Mouse (Mus musculus): ENCODE results near the gene Fbxo17. TPM values are rescaled to one million over a fixed set of nuclear protein-coding genes. Genes with fewer than 3 reads are reported as not detected.

The Fbxo17 gene
- polyA plus RNA-seq (2012; rRNA removed; ENCODE audit: low replicate concordance) = 1.2 and 2.9 TPM in 2 replicates

DNA sequence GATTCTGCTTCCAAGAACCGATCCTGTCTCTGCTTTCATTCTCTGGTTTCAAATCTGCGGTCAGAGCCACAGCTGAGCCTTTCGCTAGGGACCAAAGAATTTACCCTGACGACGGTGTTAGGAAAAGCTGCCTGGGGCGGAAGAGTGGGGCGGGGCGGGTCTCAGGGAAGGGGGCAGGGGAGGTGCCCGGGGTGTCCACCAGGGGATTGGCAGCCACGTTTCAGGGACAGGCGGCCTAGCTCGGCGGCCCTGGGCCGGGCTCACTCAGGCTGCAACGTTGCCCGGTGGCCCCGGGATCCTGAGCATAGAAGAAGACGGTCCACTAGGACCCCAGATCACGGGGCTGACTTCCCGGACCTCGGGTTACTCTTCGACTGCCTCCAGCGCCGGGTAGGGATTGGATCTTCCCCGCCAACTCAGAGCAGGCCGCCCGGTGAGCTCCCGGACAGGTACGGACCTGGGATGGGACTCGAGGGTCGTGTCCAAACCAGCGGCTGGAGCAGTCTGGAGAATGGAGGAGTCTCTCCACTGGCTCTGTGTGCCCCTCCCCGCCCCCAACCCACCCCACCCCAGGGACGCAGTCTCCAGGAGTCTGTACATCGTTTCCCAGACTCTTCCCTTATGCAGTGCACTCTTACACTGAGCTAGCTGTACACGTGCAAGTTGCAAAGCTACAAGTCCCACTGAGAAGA is at the start of gene Fbxo17:
Gene Fbxo17 (plus strand): TSS at position 215 of the 692 bp plus-strand sequence.

DNA sequence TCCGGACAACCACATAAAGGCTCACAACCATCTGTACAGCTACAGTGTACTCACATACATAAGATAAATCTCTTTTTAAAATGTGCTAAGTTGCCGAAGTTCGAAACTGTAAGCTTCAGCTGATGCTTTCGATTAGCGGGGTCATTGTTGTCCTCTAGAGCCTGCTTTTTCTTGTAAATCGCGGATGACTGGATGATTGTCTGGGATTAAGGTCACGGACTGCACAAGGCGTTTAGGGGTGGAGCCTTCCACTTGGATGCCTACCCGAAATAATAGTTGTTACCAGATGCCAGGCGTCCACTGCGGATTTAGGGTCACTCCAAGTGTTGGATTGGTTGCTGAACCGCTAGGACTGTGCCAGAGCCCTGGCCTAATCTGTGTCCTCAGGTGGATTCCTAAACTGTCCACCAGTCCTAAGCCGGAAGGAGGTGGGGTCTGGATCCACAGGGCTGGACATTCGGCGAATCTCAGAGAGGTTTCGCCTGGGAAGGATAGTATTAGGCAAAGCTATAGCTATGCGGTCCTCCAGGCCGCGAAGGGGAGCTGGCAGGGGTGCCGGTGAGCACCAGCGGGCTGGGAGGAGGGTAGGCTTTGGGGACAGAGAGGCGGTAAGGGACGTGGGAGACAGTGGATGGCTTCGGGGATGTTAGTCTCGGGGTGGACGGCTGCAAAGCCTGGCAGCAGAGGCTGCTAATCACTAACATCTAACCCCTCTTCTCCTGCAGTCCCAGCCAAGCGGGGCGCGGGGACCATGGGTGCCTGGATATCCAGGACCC is 23.9 kb upstream of the Fbxo17 start, which contains the start of gene Fbxo27:
Gene Fbxo27 (plus strand): TSS at position 305 of the 776 bp plus-strand sequence.

DNA sequence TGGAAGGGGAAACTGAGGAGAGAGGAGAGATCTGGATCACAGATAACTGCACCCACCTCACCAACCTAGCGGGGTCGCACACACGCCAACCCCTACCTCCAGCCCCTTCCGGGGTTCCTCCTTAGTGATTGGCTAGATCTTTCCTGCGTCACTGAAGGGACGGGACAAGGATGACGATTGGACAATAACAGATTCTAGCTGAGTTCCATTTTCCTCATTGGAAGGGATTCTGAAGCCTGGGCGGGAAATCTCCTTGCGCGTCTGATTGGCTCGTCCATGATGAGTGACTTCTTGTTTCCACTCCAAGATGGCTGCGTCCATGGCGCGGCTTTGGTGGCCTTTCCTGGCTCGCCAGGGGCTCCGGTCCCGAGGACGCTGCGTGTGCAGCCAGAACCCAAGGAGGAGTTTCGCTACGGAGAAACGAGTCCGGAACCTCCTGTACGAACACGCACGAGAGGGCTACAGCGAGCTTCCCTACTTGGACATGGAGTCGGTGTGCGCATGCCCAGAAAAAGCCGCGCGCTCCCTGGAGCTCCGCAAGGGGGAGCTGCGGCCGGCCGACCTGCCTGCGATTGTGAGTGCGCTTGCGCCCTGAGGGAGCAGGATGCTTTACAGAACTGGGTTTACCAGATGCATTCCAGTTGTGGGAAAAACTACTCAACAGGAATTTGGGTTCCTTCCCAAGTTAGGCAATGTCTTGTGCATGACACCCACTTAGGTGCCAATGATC is 25.3 kb downstream of the Fbxo17 start, which contains the start of the genes Mrps12 and Sars2:
Gene Mrps12 (minus strand): TSS at position 112 of the 730 bp plus-strand sequence.
Gene Sars2 (plus strand): TSS at position 284 of the 730 bp plus-strand sequence.

DNA sequence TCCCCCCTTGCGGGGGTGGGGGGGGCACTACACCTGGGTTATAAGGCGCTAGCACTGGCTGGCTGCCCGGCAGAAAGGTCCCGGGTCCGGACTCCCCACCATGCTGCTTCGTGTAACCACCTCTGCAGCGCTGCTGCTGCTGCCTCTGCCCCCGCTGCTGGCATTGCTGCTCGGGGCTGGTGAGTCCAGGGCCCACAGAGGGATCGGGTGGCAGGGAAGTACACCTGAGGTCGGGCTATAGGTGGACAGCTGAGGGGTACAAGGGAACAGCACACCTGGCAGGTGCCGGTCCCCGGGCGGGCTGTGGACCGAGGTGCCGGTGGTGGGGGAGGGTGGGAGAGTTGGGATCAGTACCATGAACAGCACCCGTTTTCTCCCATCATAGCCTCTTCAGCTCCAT is 39.5 kb downstream of the Fbxo17 start, which contains the start of gene Ccer2:
Gene Ccer2 (plus strand): TSS at position 96 of the 400 bp plus-strand sequence.

DNA sequence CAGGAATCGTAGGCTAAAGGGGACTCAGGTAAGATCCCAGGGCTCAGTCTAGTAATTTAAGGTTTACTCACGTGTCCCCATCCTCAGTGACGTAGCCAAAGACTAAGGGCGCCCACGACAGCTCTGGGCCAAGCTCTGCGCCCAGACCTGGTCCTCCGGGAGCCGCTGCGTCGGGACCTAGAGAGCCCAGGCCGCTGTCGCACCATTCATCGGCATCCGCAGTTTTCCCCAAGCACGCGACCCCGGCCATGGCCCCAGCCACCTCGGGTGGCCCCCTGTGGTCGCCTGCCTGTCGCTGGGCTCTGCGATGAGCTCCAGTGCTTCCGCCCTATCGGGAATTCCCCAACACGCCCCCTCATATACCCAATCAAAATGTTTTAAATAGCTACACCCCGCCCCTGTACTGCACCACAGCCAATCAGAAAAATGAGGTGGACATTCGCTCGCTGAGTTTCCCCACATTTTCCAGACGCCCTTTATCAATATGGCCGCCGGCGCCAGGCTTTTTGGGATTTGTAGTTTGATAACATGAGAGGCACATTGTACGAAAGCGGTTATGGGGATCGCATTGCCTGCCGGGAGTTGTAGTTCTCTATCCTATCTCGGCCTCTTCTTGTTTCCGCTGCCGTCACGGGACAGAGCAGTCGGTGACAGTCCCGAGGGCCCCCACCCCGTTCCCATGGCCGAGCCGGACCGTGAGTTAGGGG is 49.7 kb downstream of the Fbxo17 start, which contains the start of gene Sirt2:
Gene Sirt2 (plus strand): TSS at position 563 of the 707 bp plus-strand sequence.

DNA sequence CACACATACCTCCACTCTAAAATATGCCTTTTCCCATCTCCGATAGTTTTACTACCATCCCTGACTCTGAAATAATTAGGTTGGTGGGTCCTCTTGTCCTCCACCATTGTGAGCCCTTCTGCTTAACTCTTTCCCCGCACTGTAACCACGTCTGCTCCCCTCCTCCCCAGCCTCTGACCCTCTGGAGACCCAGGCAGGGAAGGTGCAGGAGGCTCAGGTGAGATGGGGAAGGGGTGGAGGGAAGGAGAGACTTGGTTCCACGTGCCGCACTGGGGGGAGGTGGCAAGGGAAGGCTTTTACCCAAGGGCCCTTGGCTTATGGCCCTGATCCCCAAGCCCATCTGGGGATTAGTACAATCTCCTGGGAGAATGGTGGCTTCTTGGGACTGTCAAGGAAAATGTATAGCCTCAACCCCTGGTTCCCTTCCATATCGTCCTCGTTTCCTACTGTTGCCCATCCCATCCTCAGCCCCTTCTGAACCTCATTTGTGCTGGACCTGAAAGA is 50.9 kb downstream of the Fbxo17 start, which contains the start of gene Nfkbib:
Gene Nfkbib (minus strand): TSS at position 51 of the 504 bp plus-strand sequence.

Other genes with a start within 250 kb of the Fbxo17 start
- not detected in 2 replicates for gene Ifnl2, start 206.3 kb upstream of the Fbxo17 start, polyA plus RNA-seq (2012; rRNA removed; ENCODE audit: low replicate concordance)
- gene Ifnl3, start 194.0 kb upstream of the Fbxo17 start, polyA plus RNA-seq (2012; rRNA removed; ENCODE audit: low replicate concordance) = not detected in 2 replicates
- gene Sycn, start 175.9 kb upstream of the Fbxo17 start, polyA plus RNA-seq (2012; rRNA removed; ENCODE audit: low replicate concordance) = 17.4 and 5,492 TPM in 2 replicates
- 0.26 and 3.6 TPM in 2 replicates for gene Nccrp1, start 169.6 kb upstream of the Fbxo17 start, polyA plus RNA-seq (2012; rRNA removed; ENCODE audit: low replicate concordance)
- gene Samd4b, start 118.7 kb upstream of the Fbxo17 start, polyA plus RNA-seq (2012; rRNA removed; ENCODE audit: low replicate concordance) = 60.8 and 63.0 TPM in 2 replicates
- gene Pak4, start 118.6 kb upstream of the Fbxo17 start, polyA plus RNA-seq (2012; rRNA removed; ENCODE audit: low replicate concordance) = 72.4 and 92.7 TPM in 2 replicates
- 0.05 TPM in 1 of 2 replicates, not detected in the other for gene Acp7, start 85.5 kb upstream of the Fbxo17 start, polyA plus RNA-seq (2012; rRNA removed; ENCODE audit: low replicate concordance)
- 1.2 and 1.3 TPM in 2 replicates for gene Fbxo27, start 24.0 kb upstream of the Fbxo17 start, polyA plus RNA-seq (2012; rRNA removed; ENCODE audit: low replicate concordance)
- 121 and 126 TPM in 2 replicates for gene Mrps12, start 25.0 kb downstream of the Fbxo17 start, polyA plus RNA-seq (2012; rRNA removed; ENCODE audit: low replicate concordance)
- gene Sars2, start 25.2 kb downstream of the Fbxo17 start, polyA plus RNA-seq (2012; rRNA removed; ENCODE audit: low replicate concordance) = 26.1 and 35.4 TPM in 2 replicates
- gene Ccer2, start 39.4 kb downstream of the Fbxo17 start, polyA plus RNA-seq (2012; rRNA removed; ENCODE audit: low replicate concordance) = not detected in 2 replicates
- 28.7 and 28.8 TPM in 2 replicates for gene Sirt2, start 49.9 kb downstream of the Fbxo17 start, polyA plus RNA-seq (2012; rRNA removed; ENCODE audit: low replicate concordance)
- 85.4 and 139 TPM in 2 replicates for gene Nfkbib, start 50.7 kb downstream of the Fbxo17 start, polyA plus RNA-seq (2012; rRNA removed; ENCODE audit: low replicate concordance)
- gene Rinl, start 72.2 kb downstream of the Fbxo17 start, polyA plus RNA-seq (2012; rRNA removed; ENCODE audit: low replicate concordance) = 2.5 and 4.3 TPM in 2 replicates
- gene Hnrnpl, start 91.7 kb downstream of the Fbxo17 start, polyA plus RNA-seq (2012; rRNA removed; ENCODE audit: low replicate concordance) = 78.1 and 84.5 TPM in 2 replicates
- gene Ech1, start 108.4 kb downstream of the Fbxo17 start, polyA plus RNA-seq (2012; rRNA removed; ENCODE audit: low replicate concordance) = 266 and 315 TPM in 2 replicates
- 2,214 and 3,102 TPM in 2 replicates for gene Lgals4, start 117.0 kb downstream of the Fbxo17 start, polyA plus RNA-seq (2012; rRNA removed; ENCODE audit: low replicate concordance)
- gene Lgals7, start 147.0 kb downstream of the Fbxo17 start, polyA plus RNA-seq (2012; rRNA removed; ENCODE audit: low replicate concordance) = 0.83 and 1.7 TPM in 2 replicates
- gene Capn12, start 164.6 kb downstream of the Fbxo17 start, polyA plus RNA-seq (2012; rRNA removed; ENCODE audit: low replicate concordance) = 0.06 and 0.21 TPM in 2 replicates
- gene Actn4, start 245.5 kb downstream of the Fbxo17 start, polyA plus RNA-seq (2012; rRNA removed; ENCODE audit: low replicate concordance) = 595 and 810 TPM in 2 replicates